Comparison of ENCODE assay signal across 16 mouse cellular contexts in genomic region chr17:25663213-25663835, GRCm38 (mm10). TPM values are rescaled to one million over a fixed set of nuclear protein-coding genes. Genes with fewer than 3 reads are reported as not detected.
DNase-seq lines count a peak whose midpoint lies in the region; ATAC-seq and TF ChIP-seq lines count a peak whose summit lies in the region.
"Had no signal": no experiment of that assay in that cellular context is flagged by ENCODE, and none has a peak within 500 bp of the region (broad histone marks: within the 10 kb centered on the region; RNA-seq: fewer than 3 reads in every experiment).

No protein-coding gene starts in this region.

- WGBS in heart, embryonic 11.5 days (ENCODE audit: insufficient replicate concordance), result 44% methylated on average over 11 of the region's 12 CpGs
- 70% methylated on average over 12 of the region's 12 CpGs for WGBS in midbrain, embryonic 10.5 days
- 58% methylated on average over 12 of the region's 12 CpGs for WGBS in midbrain, embryonic 14.5 days
- WGBS in forebrain, postnatal 0 days, result 50% methylated on average over 12 of the region's 12 CpGs
- 50% methylated on average over 12 of the region's 12 CpGs for WGBS in neural tube, embryonic 13.5 days
- WGBS in kidney, embryonic 15.5 days, result 59% methylated on average over 12 of the region's 12 CpGs

- H3K4me2 ChIP-seq in heart, embryonic 11.5 days, result no peak overlapping the region
- no peak overlapping the region for H3K4me2 ChIP-seq in midbrain, embryonic 14.5 days (ENCODE audit: low read length)
- no peak overlapping the region for H3K4me2 ChIP-seq in forebrain, postnatal 0 days (ENCODE audit: low read depth)
- H3K4me2 ChIP-seq in neural tube, embryonic 13.5 days, result no peak overlapping the region
- H3K4me2 ChIP-seq in kidney, embryonic 15.5 days, result no peak overlapping the region
- H3K4me2 ChIP-seq: heart, embryonic 15.5 days; liver, embryonic 11.5 days had no signal

- DNase-seq in heart, postnatal 4 days, result no peak
- no peak for DNase-seq in midbrain, embryonic 10.5 days (ENCODE audit: low spot score)
- no peak for DNase-seq in midbrain, embryonic 14.5 days
- peak; percentile 26 for DNase-seq in forebrain, postnatal 0 days
- DNase-seq in thymus, postnatal 10 days (ENCODE audit: low spot score in 2 of 2), result no peak
- DNase-seq: adrenal gland, postnatal 36 days; cerebellum, adult 2 months; kidney, postnatal 25 days had no signal

- peaks cover 6% of the 10 kb centered on the region for H3K4me1 ChIP-seq in heart, embryonic 11.5 days (ENCODE audit: control insufficient read depth, insufficient read depth, low read length)
- H3K4me1 ChIP-seq in midbrain, embryonic 10.5 days, result peaks cover 24% of the 10 kb centered on the region
- H3K4me1 ChIP-seq in midbrain, embryonic 14.5 days (ENCODE audit: control insufficient read depth, insufficient read depth, low read length), result peaks cover 2% of the 10 kb centered on the region
- no peaks in the 10 kb centered on the region for H3K4me1 ChIP-seq in forebrain, postnatal 0 days (ENCODE audit: insufficient read depth)
- peaks cover 36% of the 10 kb centered on the region for H3K4me1 ChIP-seq in neural tube, embryonic 13.5 days (replicated peaks)
- H3K4me1 ChIP-seq in kidney, embryonic 15.5 days, result no peaks in the 10 kb centered on the region
- H3K4me1 ChIP-seq: heart, embryonic 15.5 days had no signal

- peaks cover 2% of the 10 kb centered on the region; the same call in 1 of the 2 replicates for H3K27me3 ChIP-seq in heart, embryonic 11.5 days (ENCODE audit: control insufficient read depth, insufficient read depth, low read length)
- no peaks in the 10 kb centered on the region for H3K27me3 ChIP-seq in midbrain, embryonic 10.5 days (ENCODE audit: low read depth, poor library complexity, severe bottlenecking)
- no peaks in the 10 kb centered on the region for H3K27me3 ChIP-seq in midbrain, embryonic 14.5 days (ENCODE audit: control insufficient read depth, insufficient read depth, low read length)
- no peaks in the 10 kb centered on the region for H3K27me3 ChIP-seq in forebrain, postnatal 0 days (ENCODE audit: insufficient read depth, low read length)
- H3K27me3 ChIP-seq in neural tube, embryonic 13.5 days, result no peaks in the 10 kb centered on the region
- H3K27me3 ChIP-seq in kidney, embryonic 15.5 days, result peaks cover 3% of the 10 kb centered on the region; the same call in 1 of the 2 replicates

- TF ChIP-seq CTCF in forebrain, postnatal 0 days (IDR thresholded peaks at IDR 0.05; ENCODE audit: low read depth), result no peak

- no peaks in the 10 kb centered on the region for H3K9me3 ChIP-seq in heart, embryonic 11.5 days (replicated peaks; ENCODE audit: control insufficient read depth, low read length)
- H3K9me3 ChIP-seq in midbrain, embryonic 10.5 days (replicated peaks), result no peaks in the 10 kb centered on the region
- no peaks in the 10 kb centered on the region for H3K9me3 ChIP-seq in midbrain, embryonic 14.5 days (ENCODE audit: control insufficient read depth, low read length)
- no peaks in the 10 kb centered on the region for H3K9me3 ChIP-seq in forebrain, postnatal 0 days (ENCODE audit: low read length)
- no peaks in the 10 kb centered on the region for H3K9me3 ChIP-seq in neural tube, embryonic 13.5 days
- no peaks in the 10 kb centered on the region for H3K9me3 ChIP-seq in kidney, embryonic 15.5 days (replicated peaks)
- H3K9me3 ChIP-seq: heart, embryonic 15.5 days had no signal

- H3K36me3 ChIP-seq in heart, embryonic 11.5 days (ENCODE audit: control insufficient read depth, insufficient read depth, low read length), result no peaks in the 10 kb centered on the region
- H3K36me3 ChIP-seq in midbrain, embryonic 10.5 days, result 0 out of 2 replicates have a peak, but pooled peaks cover 3% of the 10 kb centered on the region
- H3K36me3 ChIP-seq in midbrain, embryonic 14.5 days (ENCODE audit: control insufficient read depth, insufficient read depth, low read length), result no peaks in the 10 kb centered on the region
- H3K36me3 ChIP-seq in forebrain, postnatal 0 days (ENCODE audit: insufficient read depth), result no peaks in the 10 kb centered on the region; the same call in 1 of the 2 replicates
- no peaks in the 10 kb centered on the region for H3K36me3 ChIP-seq in neural tube, embryonic 13.5 days
- no peaks in the 10 kb centered on the region for H3K36me3 ChIP-seq in kidney, embryonic 15.5 days
- H3K36me3 ChIP-seq: heart, embryonic 15.5 days had no signal

- no peak overlapping the region for H3K4me3 ChIP-seq in heart, embryonic 11.5 days (ENCODE audit: low read depth, low read length)
- no peak overlapping the region for H3K4me3 ChIP-seq in midbrain, embryonic 10.5 days
- H3K4me3 ChIP-seq in midbrain, embryonic 14.5 days (replicated peaks; ENCODE audit: low read depth, low read length), result no peak overlapping the region
- no peak overlapping the region for H3K4me3 ChIP-seq in forebrain, postnatal 0 days (ENCODE audit: low read depth, low read length)
- H3K4me3 ChIP-seq in neural tube, embryonic 13.5 days, result no peak overlapping the region
- no peak overlapping the region for H3K4me3 ChIP-seq in kidney, embryonic 15.5 days (replicated peaks)
- H3K4me3 ChIP-seq: erythroblast, embryonic 14.5 days; heart, embryonic 15.5 days; megakaryocyte, embryonic 14.5 days had no signal

- no peak overlapping the region for H3K27ac ChIP-seq in heart, embryonic 11.5 days (ENCODE audit: low read depth, low read length)
- H3K27ac ChIP-seq in midbrain, embryonic 10.5 days (replicated peaks), result peak overlapping the region; percentile 63; the same call in 1 of the 2 replicates
- no peak overlapping the region for H3K27ac ChIP-seq in midbrain, embryonic 14.5 days (replicated peaks; ENCODE audit: low read depth, low read length)
- H3K27ac ChIP-seq in forebrain, postnatal 0 days (ENCODE audit: low read depth, low read length), result peak overlapping the region; percentile 15; the same call in 1 of the 2 replicates
- peak overlapping the region; percentile 10; the same call in 1 of the 2 replicates for H3K27ac ChIP-seq in neural tube, embryonic 13.5 days (replicated peaks)
- no peak overlapping the region for H3K27ac ChIP-seq in kidney, embryonic 15.5 days
- H3K27ac ChIP-seq: heart, embryonic 15.5 days had no signal

- 0 out of 2 replicates have a peak overlapping the region, but pooled peaks have one; percentile 13 for H3K9ac ChIP-seq in heart, embryonic 11.5 days (ENCODE audit: low read depth, low read length)
- H3K9ac ChIP-seq in midbrain, embryonic 14.5 days (replicated peaks; ENCODE audit: low read length), result no peak overlapping the region
- no peak overlapping the region for H3K9ac ChIP-seq in forebrain, postnatal 0 days
- H3K9ac ChIP-seq in neural tube, embryonic 13.5 days, result 0 out of 2 replicates have a peak overlapping the region, but pooled peaks have one; percentile 4
- no peak overlapping the region for H3K9ac ChIP-seq in kidney, embryonic 15.5 days
- H3K9ac ChIP-seq: heart, embryonic 15.5 days had no signal

- no peak for ATAC-seq in heart, embryonic 11.5 days (replicated peaks; ENCODE audit: insufficient number of reproducible peaks, low FRiP score, low TSS enrichment)
- no peak for ATAC-seq in midbrain, embryonic 14.5 days (ENCODE audit: low FRiP score, low TSS enrichment)
- peak; percentile 84 for ATAC-seq in forebrain, postnatal 0 days
- peak; percentile 68 for ATAC-seq in neural tube, embryonic 13.5 days (ENCODE audit: low read depth)
- no peak for ATAC-seq in kidney, embryonic 15.5 days (replicated peaks; ENCODE audit: low FRiP score)

RNA-seq across cellular contexts. Expression of gene Gng13, which starts 53.6 kb away (rescaled TPM):
- polyA plus RNA-seq in heart, embryonic 11.5 days (2014; fragmentation: Nextera tagmentation; extraction: Ambion mirVana), result 2.1 and 2.7 TPM in 2 replicates
- total RNA-seq in heart, postnatal 4 days (2021), result 1 to 10 TPM in 1 of 2 experiments, not detected in 1; 2.3 TPM
- 0.51 and 0.77 TPM in 2 replicates for polyA plus RNA-seq in midbrain, embryonic 10.5 days (2016; fragmentation: Nextera tagmentation; extraction: Ambion mirVana)
- polyA plus RNA-seq in midbrain, embryonic 14.5 days (2014; fragmentation: Nextera tagmentation; extraction: Ambion mirVana), result 4.3 and 6.0 TPM in 2 replicates
- total RNA-seq in forebrain, postnatal 0 days (2014; rRNA removed), result 8.2 and 23.2 TPM in 2 replicates
- polyA plus RNA-seq in forebrain, postnatal 0 days (2015; fragmentation: Nextera tagmentation; extraction: Ambion mirVana), result 17.0 and 24.5 TPM in 2 replicates
- polyA plus RNA-seq in neural tube, embryonic 13.5 days (2015; fragmentation: Nextera tagmentation; extraction: Ambion mirVana), result 2.1 and 2.8 TPM in 2 replicates
- 0.99 and 1.1 TPM in 2 replicates for polyA plus RNA-seq in kidney, embryonic 15.5 days (2015; fragmentation: Nextera tagmentation; extraction: Ambion mirVana)
- polyA plus RNA-seq: C2C12; erythroblast, embryonic 14.5 days had no signal

Comparison
In these comparisons a context has a peak if more than half of its experiments do, and no peak if none do; other contexts are left out.
1. H3K27ac ChIP-seq: peak in midbrain, embryonic 10.5 days (single experiment), forebrain, postnatal 0 days (single experiment) and neural tube, embryonic 13.5 days (single experiment); none in heart, embryonic 11.5 days (single experiment), midbrain, embryonic 14.5 days (single experiment) and kidney, embryonic 15.5 days (single experiment).
2. ATAC-seq: peak in forebrain, postnatal 0 days (single experiment) and neural tube, embryonic 13.5 days (single experiment); none in heart, embryonic 11.5 days (single experiment), midbrain, embryonic 14.5 days (single experiment) and kidney, embryonic 15.5 days (single experiment).
3. H3K9ac ChIP-seq: peak in heart, embryonic 11.5 days (single experiment) and neural tube, embryonic 13.5 days (single experiment); none in midbrain, embryonic 14.5 days (single experiment), forebrain, postnatal 0 days (single experiment) and kidney, embryonic 15.5 days (single experiment).